Mouse (Mus musculus) heart, embryonic 11.5 days (tissue): ENCODE measurements around the gene Gas8. TPM values are rescaled to one million over a fixed set of nuclear protein-coding genes. Genes with fewer than 3 reads are reported as not detected.
"Not testable (repeated sequence)": the region's sequence is repeated elsewhere in the genome, so short reads cannot be mapped to it uniquely, and the experiment has no call there.

Source experiments
- ATAC-seq: fragments of 200-750 bp; cut with Nextera tagmentation; replicated peaks from 2 replicates; pipeline ENCODE4 v1.8.0; 2017; ENCODE audit warnings: moderate library complexity; ENCODE audit not compliant: insufficient number of reproducible peaks, low FRiP score, low TSS enrichment
- H3K27ac ChIP-seq: fragments of 300-500 bp; sonication (generic); 2 replicates; pipeline ENCODE4 v1.5.1; 2014; ENCODE audit warnings: mild to moderate bottlenecking, low read depth, low read length
- H3K27me3 ChIP-seq: fragments of 300-500 bp; sonication (generic); 2 replicates; pipeline ENCODE4 v1.6.1; 2014; ENCODE audit warnings: mild to moderate bottlenecking, low read length, mixed read lengths; ENCODE audit not compliant: control insufficient read depth, insufficient read depth
- H3K36me3 ChIP-seq: fragments of 300-500 bp; sonication (generic); 2 replicates; pipeline ENCODE4 v1.6.1; 2014; ENCODE audit warnings: mild to moderate bottlenecking, low read length, moderate library complexity, mixed read lengths; ENCODE audit not compliant: control insufficient read depth, insufficient read depth
- H3K4me1 ChIP-seq: fragments of 300-500 bp; sonication (generic); 2 replicates; pipeline ENCODE4 v1.6.1; 2014; ENCODE audit warnings: low read length; ENCODE audit not compliant: control insufficient read depth, insufficient read depth
- H3K4me2 ChIP-seq: fragments of 300-500 bp; sonication (generic); 2 replicates; pipeline ENCODE4 v1.6.1; 2014; ENCODE audit warnings: mild to moderate bottlenecking, moderate library complexity
- H3K4me3 ChIP-seq: fragments of 300-500 bp; sonication (generic); 2 replicates; pipeline ENCODE4 v1.5.1; 2014; ENCODE audit warnings: low read depth, low read length
- H3K9ac ChIP-seq: fragments of 300-500 bp; sonication (generic); 2 replicates; pipeline ENCODE4 v1.6.1; 2014; ENCODE audit warnings: mild to moderate bottlenecking, low read depth, low read length, moderate library complexity
- H3K9me3 ChIP-seq: fragments of 300-500 bp; sonication (generic); replicated peaks from 2 replicates; pipeline ENCODE4 v1.6.1; 2016; ENCODE audit warnings: low read length; ENCODE audit not compliant: control insufficient read depth
- WGBS: fragments of 180-500 bp; shearing (Covaris S2); extraction: QIAGEN DNeasy Blood & Tissue Kit; methylation state at CpG from one replicate; pipeline ENCODE4 v1.1.7; 2014; ENCODE audit not compliant: insufficient replicate concordance; 5-methylcytosine and 5-hydroxymethylcytosine counted together
- polyA plus RNA-seq: library from polyadenylated mRNA; unstranded; fragments of >200 nt; fragmentation: Nextera tagmentation; extraction: Ambion mirVana; gene quantifications from 2 replicates; pipeline ENCODE4 v1.2.1, GENCODE M21; 2014

Gas8 gene
- polyA plus RNA-seq, 1 experiment from 2014 or later = 18.5 TPM

GRCm38 (mm10) chr8:123527720-123528489, 9.3 kb downstream of the Gas8 start:
- Histone ChIP-seq H3K36me3 (peaks cover 36% of the 10 kb centered on the region), H3K4me2 (no peak overlapping the region), H3K9ac (no peak overlapping the region), H3K27ac (no peak overlapping the region), H3K4me3 (no peak overlapping the region), H3K27me3 (no peaks in the 10 kb centered on the region), H3K4me1 (no peaks in the 10 kb centered on the region), H3K9me3 (no peaks in the 10 kb centered on the region)
- no peak for ATAC-seq
- 80% methylated on average over 25 of the region's 25 CpGs for WGBS

DNA sequence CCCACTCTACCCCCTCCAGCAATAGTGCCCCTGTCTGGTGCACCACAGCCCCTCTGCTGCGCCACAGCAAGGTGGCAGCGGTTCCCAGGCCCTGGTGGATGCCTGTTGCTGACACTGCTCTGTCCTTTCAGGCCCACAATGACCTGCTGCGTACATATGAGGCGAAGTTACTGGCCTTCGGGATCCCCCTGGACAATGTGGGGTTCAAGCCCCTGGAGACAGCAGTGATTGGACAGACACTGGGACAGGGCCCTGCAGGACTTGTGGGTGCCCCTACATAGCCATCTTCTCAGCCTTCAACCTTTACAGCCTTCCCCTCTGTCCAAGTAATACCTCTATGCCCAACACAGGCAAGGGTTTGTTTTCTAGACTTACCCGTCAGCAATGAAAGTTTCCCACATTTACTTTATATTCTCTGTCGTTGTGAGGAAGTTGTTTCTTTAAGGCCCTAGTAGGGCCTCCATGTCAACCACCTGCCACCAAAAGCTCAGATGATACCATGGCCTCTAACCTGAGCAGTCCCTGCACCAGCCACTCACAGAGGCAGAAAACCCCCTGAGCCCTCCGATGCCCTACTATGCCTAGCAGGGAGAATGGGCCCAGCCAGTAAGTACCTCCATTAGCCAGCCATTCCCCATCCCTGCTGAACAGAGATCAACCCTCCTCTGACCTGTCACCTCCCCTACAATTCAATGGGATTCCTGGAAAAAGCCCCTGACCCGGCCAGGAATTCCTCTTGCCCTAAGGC, 17.8 kb downstream of the Gas8 start:
- no peak overlapping the region for H3K4me2 ChIP-seq
- WGBS = 92% methylated on average over 9 of the region's 9 CpGs
- H3K27ac ChIP-seq = no peak overlapping the region
- H3K4me1 ChIP-seq = no peaks in the 10 kb centered on the region
- H3K36me3 ChIP-seq = peaks cover 2% of the 10 kb centered on the region; the same call in 1 of the 2 replicates
- no peak for ATAC-seq
- H3K27me3 ChIP-seq = peaks cover 15% of the 10 kb centered on the region
- H3K9ac ChIP-seq = no peak overlapping the region
- no peaks in the 10 kb centered on the region for H3K9me3 ChIP-seq
- H3K4me3 ChIP-seq = no peak overlapping the region

- H3K4me1 ChIP-seq = no peaks in the 10 kb centered on the region
- no peak for ATAC-seq
- no peak overlapping the region for H3K4me3 ChIP-seq
- H3K27ac ChIP-seq = no peak overlapping the region
- H3K9ac ChIP-seq = no peak overlapping the region
- H3K27me3 ChIP-seq = peaks cover 15% of the 10 kb centered on the region
- 22% methylated on average over 10 of the region's 10 CpGs for WGBS
- peaks cover 2% of the 10 kb centered on the region; the same call in 1 of the 2 replicates for H3K36me3 ChIP-seq
- no peaks in the 10 kb centered on the region for H3K9me3 ChIP-seq
- no peak overlapping the region for H3K4me2 ChIP-seq
These were observed 18.4 kb downstream of the Gas8 start for GRCm38 (mm10) chr8:123536990-123537380.

DNA sequence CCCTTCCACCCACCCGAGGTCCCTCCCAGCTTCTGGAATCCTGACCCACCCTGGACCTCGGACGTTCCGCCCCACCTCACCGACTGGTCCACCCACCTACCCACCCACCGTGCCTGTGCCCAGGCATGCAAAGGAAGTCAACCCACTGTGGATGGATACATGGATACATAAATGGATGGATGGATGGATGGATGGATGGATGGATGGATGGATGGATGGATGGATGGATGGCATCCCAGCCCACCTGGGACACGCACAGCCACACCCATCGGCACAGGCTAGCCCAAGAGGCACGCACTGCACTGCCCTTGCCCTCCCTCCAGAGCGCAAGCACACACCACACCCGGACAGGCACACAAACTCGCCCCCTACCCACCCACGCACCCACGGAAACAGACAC, 19.0 kb downstream of the Gas8 start:
- H3K36me3 ChIP-seq, H3K4me2 ChIP-seq, H3K27ac ChIP-seq, H3K4me3 ChIP-seq, H3K9ac ChIP-seq, H3K4me1 ChIP-seq, ATAC-seq, H3K9me3 ChIP-seq: not testable (repeated sequence)
- peaks cover 15% of the 10 kb centered on the region for H3K27me3 ChIP-seq
- WGBS = 59% methylated on average over 4 of the region's 14 CpGs

DNA sequence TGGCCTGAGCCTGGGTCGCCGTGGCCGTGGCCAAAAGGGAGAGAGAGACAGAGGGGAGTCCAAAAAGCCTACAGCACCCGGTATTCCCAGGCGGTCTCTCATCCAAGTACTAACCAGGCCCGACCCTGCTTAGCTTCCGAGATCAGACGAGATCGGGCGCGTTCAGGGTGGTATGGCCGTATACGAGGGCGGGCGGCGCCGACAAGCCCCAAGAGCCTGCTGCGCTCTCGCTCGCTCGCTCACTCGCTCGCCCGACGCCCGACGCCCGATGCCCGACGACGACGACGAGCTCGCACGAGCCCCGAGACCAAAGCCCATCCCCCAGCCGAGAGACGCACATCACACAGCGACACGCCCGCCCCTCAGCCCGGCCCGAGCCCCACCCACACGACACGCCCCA, 45.6 kb downstream of the Gas8 start:
- not testable (repeated sequence) for H3K4me3 ChIP-seq, H3K4me2 ChIP-seq, H3K9me3 ChIP-seq, H3K4me1 ChIP-seq, H3K9ac ChIP-seq, H3K27me3 ChIP-seq, H3K36me3 ChIP-seq, H3K27ac ChIP-seq, ATAC-seq
- no CpG with 5 or more reads among the region's 45 CpGs for WGBS

GRCm38 (mm10) chr8:123575386-123575785, 56.8 kb downstream of the Gas8 start:
- ATAC-seq, H3K36me3 ChIP-seq: not testable (repeated sequence)
- whole genome bisulfite sequencing = 75% methylated on average over 1 of the region's 10 CpGs

More at GRCm38 (mm10) chr8:123575386-123575785, 56.8 kb downstream of the Gas8 start:
- not testable (repeated sequence) for H3K9me3 ChIP-seq, H3K27ac ChIP-seq, H3K4me2 ChIP-seq, H3K4me3 ChIP-seq, H3K27me3 ChIP-seq, H3K9ac ChIP-seq, H3K4me1 ChIP-seq

Other genes with a start within 250 kb of the Gas8 start
- gene Fanca, start 200.3 kb upstream of the Gas8 start, polyA plus RNA-seq = 22.8 and 27.7 TPM in 2 replicates
- gene Spire2, start 186.1 kb upstream of the Gas8 start, polyA plus RNA-seq = 2.9 and 3.0 TPM in 2 replicates
- gene Tcf25, start 145.1 kb upstream of the Gas8 start, polyA plus RNA-seq = 148 and 165 TPM in 2 replicates
- 0.06 TPM in 1 of 2 replicates, not detected in the other for gene Mc1r, start 111.7 kb upstream of the Gas8 start, polyA plus RNA-seq
- gene Tubb3, start 107.4 kb upstream of the Gas8 start, polyA plus RNA-seq = 13.6 and 13.8 TPM in 2 replicates
- 32.2 and 36.1 TPM in 2 replicates for gene Def8, start 95.3 kb upstream of the Gas8 start, polyA plus RNA-seq
- 29.8 and 32.9 TPM in 2 replicates for gene Afg3l1, start 40.9 kb upstream of the Gas8 start, polyA plus RNA-seq
- gene Dbndd1, start 3.4 kb upstream of the Gas8 start, polyA plus RNA-seq = 2.2 and 3.2 TPM in 2 replicates
- 15.9 and 17.3 TPM in 2 replicates for gene Rhou, start 135.1 kb downstream of the Gas8 start, polyA plus RNA-seq